Mouse (Mus musculus) gastrocnemius, postnatal 4 days (tissue): ENCODE measurements around the gene Ica1. TPM values are rescaled to one million over a fixed set of nuclear protein-coding genes. Genes with fewer than 3 reads are reported as not detected.

Source experiments
- DNase-seq, 2 experiments: peaks; one replicate each; pipeline ENCODE4 v3.0.0; 2021 to 2022; ENCODE audit warnings: low spot score in 2 of 2, mixed read lengths in 2 of 2
- total RNA-seq, 2 experiments: library from RNA; stranded (reverse); gene quantifications; 2 replicates each; pipeline ENCODE4 v1.2.3; 2021

The Ica1 gene
- total RNA-seq, 2 experiments from 2014 or later: 3.9 to 5.5 TPM

DNA sequence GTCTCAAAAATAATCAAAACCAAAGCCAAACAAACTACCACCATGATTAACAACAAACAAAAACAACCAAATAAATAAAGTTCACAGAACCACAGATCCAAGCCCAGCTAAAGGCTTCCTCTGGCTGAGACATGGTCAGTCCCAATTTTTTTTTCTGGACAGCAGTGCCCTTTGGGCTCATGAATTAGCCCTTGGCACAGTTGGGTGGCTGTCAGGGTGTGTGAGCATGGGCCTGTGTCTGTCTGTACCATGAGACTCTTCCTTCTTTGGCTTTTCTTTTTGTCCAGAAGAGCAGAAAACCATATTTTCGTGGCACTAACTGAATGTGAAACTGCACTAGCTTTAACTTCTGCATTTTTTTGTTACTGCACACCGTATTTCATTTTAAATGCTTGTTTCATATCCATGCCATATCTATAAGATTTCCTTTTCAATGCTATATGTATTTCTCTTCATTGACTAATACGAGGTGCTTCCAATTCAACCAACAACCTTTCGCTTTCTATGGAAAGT, 34.0 kb downstream of the Ica1 start:
- no peak for DNase-seq

GRCm38 (mm10) chr6:8742449-8742848, 35.8 kb downstream of the Ica1 start:
- no peak for DNase-seq

DNA sequence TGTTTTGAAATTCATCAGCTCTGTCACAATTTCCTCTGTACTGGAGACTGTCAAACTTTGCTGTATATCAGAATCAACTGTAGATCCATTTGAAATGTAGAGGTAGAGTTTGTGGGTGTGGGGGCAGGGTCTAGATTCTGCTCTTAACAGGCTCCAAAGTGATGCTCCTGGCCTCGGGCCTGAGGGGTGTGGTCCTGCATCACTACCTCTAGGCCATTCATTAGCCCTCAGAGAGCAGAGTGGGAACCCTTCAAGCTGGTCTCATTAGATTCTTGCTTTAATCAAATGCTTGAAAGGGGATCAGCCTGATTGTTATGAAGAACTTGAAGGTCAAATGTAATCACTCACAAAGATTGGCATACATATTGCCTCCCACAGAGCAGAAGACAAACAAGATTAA, 36.6 kb downstream of the Ica1 start:
- DNase-seq: no peak

DNA sequence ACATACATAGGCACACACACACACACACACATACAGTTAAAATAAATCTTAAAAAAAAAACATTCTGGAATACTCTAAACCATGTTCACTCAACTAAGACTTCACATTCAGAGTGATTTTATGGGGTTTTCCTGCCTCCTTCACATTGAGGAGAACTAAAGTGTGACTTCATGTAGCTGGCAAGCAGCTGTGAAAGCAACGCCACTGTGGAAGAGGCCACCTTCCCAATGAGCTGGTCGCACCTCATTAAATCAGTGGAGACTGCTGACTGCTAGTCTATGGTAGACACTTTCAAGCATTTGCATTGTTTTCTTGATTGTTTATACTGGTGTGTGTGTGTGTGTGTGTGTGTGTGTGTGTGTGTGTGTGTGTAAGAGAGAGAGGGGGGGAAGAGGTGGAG, 38.2 kb downstream of the Ica1 start:
- no peak for DNase-seq

DNA sequence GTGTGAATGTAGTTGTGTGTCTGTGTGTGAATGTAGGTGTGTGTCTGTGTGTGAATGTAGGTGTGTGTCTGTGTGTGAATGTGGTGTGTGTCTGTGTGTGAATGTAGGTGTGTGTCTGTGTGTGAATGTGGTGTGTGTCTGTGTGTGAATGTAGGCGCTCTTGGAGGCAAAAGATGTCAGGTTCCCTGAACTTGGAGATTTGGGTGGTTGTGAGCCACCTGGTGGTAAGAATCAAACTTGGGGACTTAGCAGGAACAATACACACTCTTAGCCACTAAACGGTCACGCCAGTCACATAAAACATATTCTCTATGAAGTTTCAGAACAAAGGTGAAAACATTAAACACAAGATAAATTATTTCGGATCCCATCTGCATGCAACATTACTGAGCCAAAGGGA, 39.9 kb downstream of the Ica1 start:
- no peak for DNase-seq

GRCm38 (mm10) chr6:8736493-8736820, 41.8 kb downstream of the Ica1 start:
- DNase-seq: no peak

- peak in 1 of 2 experiments; percentile 62 for DNase-seq
Observed at GRCm38 (mm10) chr6:8735657-8736492, 42.4 kb downstream of the Ica1 start.

- DNase-seq: no peak
Observed at GRCm38 (mm10) chr6:8735044-8735443, 43.2 kb downstream of the Ica1 start.

DNA sequence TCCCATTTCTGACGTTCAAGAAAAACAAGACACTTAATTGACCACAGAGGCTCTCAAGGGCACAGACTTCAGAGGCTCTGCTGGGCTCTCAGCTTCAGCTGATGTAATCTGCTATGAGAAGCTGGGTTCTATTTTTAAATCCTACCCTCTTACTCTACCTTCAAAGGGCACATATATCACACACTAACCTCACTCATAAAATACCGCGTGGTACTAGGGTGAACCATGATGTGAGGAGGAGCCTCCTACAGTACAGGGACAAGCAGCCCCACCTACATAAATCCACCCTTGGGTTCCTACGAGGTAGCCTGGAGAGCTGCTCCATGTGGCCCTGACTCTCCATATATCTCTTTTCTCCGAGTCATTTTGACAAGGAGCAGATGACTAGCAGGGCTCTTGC, 45.8 kb downstream of the Ica1 start:
- DNase-seq: no peak

GRCm38 (mm10) chr6:8731656-8732191, 46.6 kb downstream of the Ica1 start:
- DNase-seq: no peak

- DNase-seq: no peak
Observed at GRCm38 (mm10) chr6:8730433-8730832, 47.9 kb downstream of the Ica1 start.

DNA sequence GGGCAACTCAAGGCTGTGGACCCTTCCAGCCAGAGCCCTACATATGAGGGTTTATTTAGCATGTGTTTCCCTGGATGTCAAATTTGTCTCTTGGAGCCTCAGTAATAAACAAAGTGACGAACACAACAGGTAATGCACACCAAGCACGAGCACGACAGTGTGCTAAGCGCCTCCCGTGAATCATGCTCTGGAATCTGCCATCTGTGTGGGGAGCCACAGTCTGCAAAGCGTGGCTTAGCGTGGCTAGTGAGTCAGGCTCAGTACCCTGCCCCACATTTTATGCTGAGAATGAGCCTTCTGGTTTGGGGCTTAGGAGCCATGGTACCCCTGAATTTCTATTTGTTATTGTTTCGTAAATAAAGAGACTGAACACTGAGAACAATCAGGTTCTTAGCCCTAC, 50.5 kb downstream of the Ica1 start:
- no peak for DNase-seq

DNA sequence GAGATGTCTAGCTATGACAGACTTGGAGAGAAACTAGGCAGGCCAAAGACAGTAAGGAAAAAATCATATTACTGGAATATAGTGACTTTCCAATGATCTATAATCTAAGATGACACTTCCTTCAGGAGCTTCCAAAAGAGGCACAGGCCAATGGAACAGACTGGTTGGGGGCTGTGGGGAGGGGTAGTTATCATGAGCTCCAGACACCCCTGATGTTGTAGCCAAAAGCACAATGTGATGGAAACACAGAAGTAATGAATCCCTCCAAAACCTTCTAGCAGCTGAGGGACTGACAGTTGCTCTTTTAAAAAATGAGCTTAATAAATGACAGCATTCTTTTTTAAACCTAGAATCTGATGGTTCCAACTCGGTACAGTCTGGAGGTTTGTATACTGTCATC, 52.7 kb downstream of the Ica1 start:
- no peak for DNase-seq

GRCm38 (mm10) chr6:8719692-8720091, 58.6 kb downstream of the Ica1 start:
- DNase-seq: no peak

DNA sequence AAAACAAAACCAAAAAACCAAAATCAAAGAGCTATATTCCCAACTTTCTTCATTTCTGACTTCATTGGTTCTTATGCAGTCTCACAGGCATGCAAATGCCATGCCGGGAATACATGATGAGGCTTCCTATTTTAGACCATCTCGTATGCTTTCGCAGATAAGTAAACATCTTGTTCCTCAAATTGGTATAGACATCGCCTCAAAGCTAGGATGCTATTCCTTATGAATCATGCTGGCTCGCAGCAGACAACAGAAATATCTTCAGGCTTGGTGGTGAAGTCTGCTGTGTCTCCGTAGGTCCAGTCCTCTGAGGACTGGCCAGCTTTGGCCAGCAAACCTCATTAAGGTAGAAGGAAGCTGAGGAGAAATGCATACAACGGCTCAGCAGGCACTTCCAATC, 60.3 kb downstream of the Ica1 start:
- no peak for DNase-seq

GRCm38 (mm10) chr6:8716539-8716938, 61.7 kb downstream of the Ica1 start:
- no peak for DNase-seq

DNA sequence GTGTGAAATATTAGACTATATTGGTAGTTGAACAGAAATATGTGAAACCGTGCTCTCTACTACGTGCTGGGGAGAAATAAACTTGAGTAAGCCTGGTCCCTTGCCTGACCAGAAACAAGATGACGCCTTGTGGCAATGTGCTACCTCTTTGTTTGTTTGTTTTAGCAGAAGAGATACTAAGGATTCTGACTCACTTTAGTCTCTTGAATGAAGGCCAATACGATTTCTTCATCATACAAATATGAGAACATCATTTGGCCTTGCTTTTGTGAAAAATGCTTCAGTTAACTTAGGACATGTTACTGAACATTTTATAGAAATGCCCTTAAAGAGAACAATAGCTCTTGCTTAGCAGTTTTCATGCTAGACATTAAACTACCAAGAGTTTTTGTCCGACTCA, 67.0 kb downstream of the Ica1 start:
- no peak for DNase-seq

- DNase-seq: peak in 1 of 2 experiments; percentile 24
Observed at GRCm38 (mm10) chr6:8694636-8695514, 83.4 kb downstream of the Ica1 start.

GRCm38 (mm10) chr6:8693926-8694635, 84.2 kb downstream of the Ica1 start:
- no peak for DNase-seq

- DNase-seq: no peak
Observed at GRCm38 (mm10) chr6:8693141-8693881, 85.0 kb downstream of the Ica1 start.
